15 mouse cellular contexts compared by ENCODE assay signal in the genomic region with DNA sequence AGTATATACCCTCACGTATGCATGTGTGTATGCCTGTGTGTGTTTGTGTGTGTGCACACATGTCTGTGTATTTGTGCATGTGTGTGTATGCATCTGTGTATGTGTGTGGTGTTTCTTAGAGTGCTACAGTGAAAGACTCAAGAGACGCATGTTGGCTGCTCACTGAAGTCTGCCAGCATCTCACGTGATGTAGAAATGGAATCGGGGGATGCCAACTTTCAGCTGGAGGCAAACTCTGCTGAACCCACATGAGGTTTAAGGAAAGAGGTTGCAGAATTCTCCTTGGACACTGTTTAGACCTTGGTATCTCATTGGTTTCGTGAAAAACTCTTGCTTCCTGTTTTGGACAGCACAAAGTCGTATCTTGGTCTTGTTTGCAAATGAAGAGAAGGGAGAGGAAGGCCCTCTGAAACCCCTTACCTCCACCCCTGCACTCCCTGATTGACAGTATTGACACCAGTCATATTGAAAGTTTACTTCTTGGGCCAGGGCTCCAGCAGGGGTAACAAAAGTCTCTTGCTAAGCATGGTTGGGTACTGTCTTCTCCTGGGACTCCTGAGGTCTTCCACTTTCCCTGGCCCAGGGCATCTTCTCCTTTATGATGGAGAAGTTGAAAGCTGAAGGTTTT. TPM values are rescaled to one million over a fixed set of nuclear protein-coding genes. Genes with fewer than 3 reads are reported as not detected.
DNase-seq lines count a peak whose midpoint lies in the region; ATAC-seq and TF ChIP-seq lines count a peak whose summit lies in the region.
"Had no signal": no experiment of that assay in that cellular context is flagged by ENCODE, and none has a peak within 500 bp of the region (broad histone marks: within the 10 kb centered on the region; RNA-seq: fewer than 3 reads in every experiment).

No protein-coding gene starts in this region.

- 81% methylated on average over 6 of the region's 6 CpGs for WGBS in hindbrain, embryonic 14.5 days
- 86% methylated on average over 6 of the region's 6 CpGs for WGBS in midbrain, embryonic 15.5 days
- WGBS in lung, postnatal 0 days, result 80% methylated on average over 6 of the region's 6 CpGs
- 53% methylated on average over 6 of the region's 6 CpGs for WGBS in liver, embryonic 12.5 days (ENCODE audit: insufficient replicate concordance)

- peak; percentile 52 for ATAC-seq in activated CD4-positive, CD25-positive, alpha-beta regulatory T cell, adult 4 months
- ATAC-seq in hindbrain, embryonic 14.5 days (ENCODE audit: low FRiP score), result no peak
- ATAC-seq in midbrain, embryonic 15.5 days (replicated peaks), result no peak; the same call in 1 of the 2 replicates
- no peak for ATAC-seq in lung, postnatal 0 days
- no peak for ATAC-seq in liver, embryonic 12.5 days
- ATAC-seq: intestine, embryonic 16.5 days had no signal

- no peaks in the 10 kb centered on the region for H3K9me3 ChIP-seq in hindbrain, embryonic 14.5 days (ENCODE audit: control insufficient read depth, low read length)
- H3K9me3 ChIP-seq in midbrain, embryonic 15.5 days, result no peaks in the 10 kb centered on the region
- H3K9me3 ChIP-seq in lung, postnatal 0 days (ENCODE audit: low read length), result no peaks in the 10 kb centered on the region
- H3K9me3 ChIP-seq in liver, embryonic 12.5 days (replicated peaks), result no peaks in the 10 kb centered on the region
- H3K9me3 ChIP-seq: heart, embryonic 13.5 days had no signal

- H3K27me3 ChIP-seq in hindbrain, embryonic 14.5 days (ENCODE audit: control insufficient read depth, insufficient read depth, low read length), result no peaks in the 10 kb centered on the region
- no peaks in the 10 kb centered on the region for H3K27me3 ChIP-seq in midbrain, embryonic 15.5 days (replicated peaks)
- H3K27me3 ChIP-seq in lung, postnatal 0 days (replicated peaks; ENCODE audit: insufficient read depth, low read length), result no peaks in the 10 kb centered on the region
- H3K27me3 ChIP-seq in liver, embryonic 12.5 days (replicated peaks), result peaks cover 93% of the 10 kb centered on the region

- H3K4me2 ChIP-seq in hindbrain, embryonic 14.5 days (replicated peaks), result no peak overlapping the region
- no peak overlapping the region for H3K4me2 ChIP-seq in midbrain, embryonic 15.5 days
- H3K4me2 ChIP-seq in lung, postnatal 0 days (replicated peaks; ENCODE audit: low read depth, low read length), result no peak overlapping the region
- H3K4me2 ChIP-seq in liver, embryonic 12.5 days, result no peak overlapping the region
- H3K4me2 ChIP-seq: heart, embryonic 13.5 days had no signal

- no peak overlapping the region for H3K4me3 ChIP-seq in hindbrain, embryonic 14.5 days (replicated peaks; ENCODE audit: low read length)
- no peak overlapping the region for H3K4me3 ChIP-seq in midbrain, embryonic 15.5 days
- H3K4me3 ChIP-seq in lung, postnatal 0 days (ENCODE audit: low read depth, low read length), result no peak overlapping the region
- no peak overlapping the region for H3K4me3 ChIP-seq in liver, embryonic 12.5 days
- H3K4me3 ChIP-seq: gastrocnemius, adult 2 months; heart, embryonic 13.5 days; left cerebral cortex, adult 2 months had no signal

- TF ChIP-seq CTCF in lung, postnatal 0 days (IDR thresholded peaks at IDR 0.05), result no peak

- peak; percentile 45 for DNase-seq in CD4-positive, CD25-positive, alpha-beta regulatory T cell, adult 2 months (ENCODE audit: low read depth, low spot score)
- DNase-seq in hindbrain, embryonic 14.5 days (ENCODE audit: low spot score), result no peak
- no peak for DNase-seq in left cerebral cortex, postnatal 25 days (ENCODE audit: low spot score in 2 of 2)
- DNase-seq in lung, postnatal 0 days (ENCODE audit: low spot score), result no peak
- DNase-seq in T-cell, adult 2 months (ENCODE audit: low spot score), result no peak
- DNase-seq: adrenal gland, postnatal 36 days; gastrocnemius, adult 2 months; kidney, postnatal 25 days; lung, postnatal 10 days had no signal

- no peak overlapping the region for H3K9ac ChIP-seq in hindbrain, embryonic 14.5 days
- no peak overlapping the region for H3K9ac ChIP-seq in midbrain, embryonic 15.5 days
- H3K9ac ChIP-seq in lung, postnatal 0 days (replicated peaks; ENCODE audit: low read depth), result no peak overlapping the region
- no peak overlapping the region for H3K9ac ChIP-seq in liver, embryonic 12.5 days
- H3K9ac ChIP-seq: heart, embryonic 13.5 days had no signal

- H3K27ac ChIP-seq in hindbrain, embryonic 14.5 days, result peak overlapping the region; percentile 85
- peak overlapping the region; percentile 81 for H3K27ac ChIP-seq in midbrain, embryonic 15.5 days
- no peak overlapping the region for H3K27ac ChIP-seq in lung, postnatal 0 days (ENCODE audit: low read length)
- no peak overlapping the region for H3K27ac ChIP-seq in liver, embryonic 12.5 days
- H3K27ac ChIP-seq: gastrocnemius, adult 2 months; heart, embryonic 13.5 days; left cerebral cortex, adult 2 months had no signal

- TF ChIP-seq EP300 in lung, postnatal 0 days (IDR thresholded peaks at IDR 0.05), result no peak

- peaks cover 25% of the 10 kb centered on the region for H3K4me1 ChIP-seq in hindbrain, embryonic 14.5 days (replicated peaks; ENCODE audit: control insufficient read depth, insufficient read depth, low read length)
- H3K4me1 ChIP-seq in midbrain, embryonic 15.5 days, result peaks cover 35% of the 10 kb centered on the region
- H3K4me1 ChIP-seq in lung, postnatal 0 days (ENCODE audit: insufficient read depth, low read depth, low read length), result no peaks in the 10 kb centered on the region
- H3K4me1 ChIP-seq in liver, embryonic 12.5 days, result no peaks in the 10 kb centered on the region; the same call in 1 of the 2 replicates
- H3K4me1 ChIP-seq: heart, embryonic 13.5 days had no signal

- intact Hi-C loops in left cerebral cortex, postnatal 25 days (cut with DNase I), result no loop called here

- H3K36me3 ChIP-seq in hindbrain, embryonic 14.5 days (replicated peaks; ENCODE audit: control insufficient read depth, insufficient read depth), result no peaks in the 10 kb centered on the region
- no peaks in the 10 kb centered on the region for H3K36me3 ChIP-seq in midbrain, embryonic 15.5 days (replicated peaks)
- no peaks in the 10 kb centered on the region for H3K36me3 ChIP-seq in lung, postnatal 0 days (ENCODE audit: insufficient read depth, low read length)
- H3K36me3 ChIP-seq in liver, embryonic 12.5 days, result no peaks in the 10 kb centered on the region
- H3K36me3 ChIP-seq: heart, embryonic 13.5 days had no signal

RNA-seq across cellular contexts. Expression of gene Skap1, which starts 8.6 kb away (rescaled TPM):
- polyA plus RNA-seq in activated CD4-positive, CD25-positive, alpha-beta regulatory T cell, adult 4 months (2017; shearing (Covaris generic)), result 100 to 1,000 TPM; 615 to 687 TPM
- polyA plus RNA-seq in hindbrain, embryonic 14.5 days (2014; fragmentation: Nextera tagmentation; extraction: Ambion mirVana), result 7.3 and 10.3 TPM in 2 replicates
- 3.0 and 3.8 TPM in 2 replicates for polyA plus RNA-seq in midbrain, embryonic 15.5 days (2015; fragmentation: Nextera tagmentation; extraction: Ambion mirVana)
- total RNA-seq in left cerebral cortex, postnatal 25 days (2021), result 1 to 10 TPM; 1.3 to 1.9 TPM
- polyA plus RNA-seq in lung, postnatal 0 days (2015; fragmentation: Nextera tagmentation; extraction: Ambion mirVana), result 0.73 and 1.0 TPM in 2 replicates
- polyA plus RNA-seq in liver, embryonic 12.5 days (2016; fragmentation: Nextera tagmentation; extraction: Ambion mirVana), result 0.14 and 0.51 TPM in 2 replicates
- total RNA-seq: gastrocnemius, adult 2 months had no signal

Comparison
In these comparisons a context has a peak if more than half of its experiments do, and no peak if none do; other contexts are left out.
1. H3K27ac ChIP-seq: peak in hindbrain, embryonic 14.5 days (single experiment) and midbrain, embryonic 15.5 days (single experiment); none in lung, postnatal 0 days (single experiment) and liver, embryonic 12.5 days (single experiment).
2. RNA of gene Skap1, which starts 8.6 kb away (polyA plus RNA-seq): 615 to 687 TPM in activated CD4-positive, CD25-positive, alpha-beta regulatory T cell, adult 4 months; 7.3 to 10.3 TPM in hindbrain, embryonic 14.5 days, 3.0 to 3.8 TPM in midbrain, embryonic 15.5 days, 0.73 to 1.0 TPM in lung, postnatal 0 days and 0.14 to 0.51 TPM in liver, embryonic 12.5 days; every median in the first group is over 10 times any median in the second.